Mouse (Mus musculus): ENCODE results near the gene Gm44503.
A peak's percentile ranks its signal among the peaks of the same experiment; 100 is the strongest.

The Gm44503 gene

DNA sequence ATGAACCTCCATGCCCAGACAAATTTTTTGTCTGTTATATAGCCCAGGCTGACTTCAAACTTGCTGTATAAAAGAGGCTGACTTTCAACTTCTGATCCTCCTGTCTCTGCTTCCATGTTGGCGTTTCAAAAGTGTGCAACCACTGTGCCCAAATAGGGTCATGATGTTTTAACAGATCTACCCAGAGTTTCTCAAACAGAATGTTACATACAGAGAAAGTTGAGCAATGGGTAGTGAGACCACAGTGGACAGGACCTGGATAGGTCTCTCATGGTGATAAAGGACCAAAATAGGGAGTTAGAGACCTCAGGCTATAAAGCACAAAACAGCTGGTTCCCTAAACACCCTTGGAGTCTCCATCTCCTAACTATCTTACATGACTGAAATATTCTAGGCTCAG lies 71.8 kb downstream of the Gm44503 start:
- no peak for DNase-seq

DNA sequence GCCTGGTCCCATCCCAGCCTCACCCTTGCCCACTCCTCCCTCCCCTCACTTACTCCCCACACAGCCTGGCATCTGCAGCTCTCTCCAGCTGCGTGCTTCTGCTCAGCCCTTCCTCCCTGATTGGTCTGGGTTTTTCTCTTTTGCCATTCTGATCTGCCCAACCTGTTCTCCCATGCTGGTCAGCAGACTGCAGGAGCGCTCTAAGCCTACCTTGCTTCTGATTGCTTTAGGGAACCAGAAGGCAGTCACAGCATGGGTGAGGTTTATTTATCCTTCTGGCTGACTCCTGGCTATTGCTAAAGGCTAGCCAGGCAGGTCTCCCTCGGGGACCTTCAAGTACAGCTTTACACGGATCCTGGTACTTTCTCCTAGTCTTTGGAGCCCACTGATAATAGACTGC lies 72.8 kb downstream of the Gm44503 start:
- DNase-seq, result no peak

DNA sequence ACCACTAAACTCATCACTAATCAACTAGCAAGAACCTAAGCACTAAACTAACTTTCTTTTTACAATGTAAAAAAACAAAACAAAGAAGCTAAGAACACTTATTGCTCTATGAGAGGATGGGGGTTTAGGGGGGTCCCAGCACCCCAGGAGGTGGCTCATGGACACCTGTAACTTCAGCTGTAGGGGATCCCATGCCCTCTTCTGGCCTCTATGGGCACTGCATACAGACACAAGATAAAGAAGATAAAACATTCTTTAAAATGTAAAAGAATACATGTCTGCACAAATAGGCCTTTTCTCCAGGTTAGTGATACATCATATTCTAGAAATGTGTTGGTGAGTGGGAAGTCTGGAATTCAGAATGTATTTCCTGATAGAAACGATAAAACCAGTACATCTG lies 74.8 kb downstream of the Gm44503 start:
- no peak for DNase-seq

DNA sequence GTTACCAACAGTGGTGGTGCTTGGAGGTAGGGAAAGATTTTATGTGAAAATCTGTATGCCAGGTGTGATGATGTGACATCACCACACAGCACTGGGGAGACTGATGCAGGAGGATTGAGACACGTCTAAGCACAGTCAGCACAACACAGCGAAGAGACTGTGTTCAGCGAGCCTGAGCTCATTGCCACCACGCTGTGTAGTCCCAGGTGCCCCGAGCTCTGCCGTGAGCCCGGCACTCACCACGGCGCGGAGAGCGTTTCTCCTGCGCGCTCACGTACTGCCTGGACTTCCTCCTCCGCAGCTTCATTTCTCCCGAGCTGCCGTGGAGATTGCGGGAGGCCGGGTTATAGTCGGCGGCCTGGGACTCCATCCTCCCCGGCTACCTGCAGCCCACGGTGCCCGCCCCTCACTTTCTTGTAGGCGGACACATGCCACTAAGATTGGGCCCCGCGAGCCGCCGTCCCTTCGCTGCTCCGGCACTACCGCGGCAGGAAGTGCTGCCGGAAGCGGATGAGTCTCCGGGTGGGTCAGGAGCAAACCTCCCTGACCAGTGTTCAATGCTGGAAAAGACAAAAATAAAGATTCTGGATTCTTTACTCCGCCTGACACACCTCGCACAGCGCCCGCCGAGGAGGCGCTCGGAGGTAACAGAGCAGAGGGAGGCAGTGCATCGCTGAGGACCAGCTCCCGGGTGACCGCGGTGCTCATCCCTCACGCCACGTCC lies 80.7 kb downstream of the Gm44503 start:
- DNase-seq, result peak; percentile 96 to 98

DNA sequence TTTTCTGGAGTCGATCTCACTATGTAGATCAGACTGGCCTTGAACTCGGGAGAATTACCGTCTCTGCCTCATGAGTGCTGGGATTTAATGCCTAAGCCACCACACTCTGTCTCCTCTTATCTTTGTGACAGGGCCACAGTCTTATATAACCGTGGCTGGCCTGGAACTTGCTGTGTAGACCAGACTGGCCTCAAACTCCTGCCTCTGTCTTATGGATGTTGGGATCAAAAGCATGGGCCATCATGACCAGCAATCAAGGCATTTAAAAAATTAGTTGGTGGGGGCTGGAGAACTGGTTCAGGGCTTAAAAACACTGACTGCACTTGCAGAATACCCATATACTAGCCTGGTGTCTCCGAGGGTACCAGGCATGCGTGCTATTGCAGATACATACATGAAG lies 81.4 kb downstream of the Gm44503 start, which contains the start of gene Pigb:
TSS of gene Pigb (minus strand) at position 299 of the 400 bp plus-strand sequence.
- DNase-seq, result no peak

DNA sequence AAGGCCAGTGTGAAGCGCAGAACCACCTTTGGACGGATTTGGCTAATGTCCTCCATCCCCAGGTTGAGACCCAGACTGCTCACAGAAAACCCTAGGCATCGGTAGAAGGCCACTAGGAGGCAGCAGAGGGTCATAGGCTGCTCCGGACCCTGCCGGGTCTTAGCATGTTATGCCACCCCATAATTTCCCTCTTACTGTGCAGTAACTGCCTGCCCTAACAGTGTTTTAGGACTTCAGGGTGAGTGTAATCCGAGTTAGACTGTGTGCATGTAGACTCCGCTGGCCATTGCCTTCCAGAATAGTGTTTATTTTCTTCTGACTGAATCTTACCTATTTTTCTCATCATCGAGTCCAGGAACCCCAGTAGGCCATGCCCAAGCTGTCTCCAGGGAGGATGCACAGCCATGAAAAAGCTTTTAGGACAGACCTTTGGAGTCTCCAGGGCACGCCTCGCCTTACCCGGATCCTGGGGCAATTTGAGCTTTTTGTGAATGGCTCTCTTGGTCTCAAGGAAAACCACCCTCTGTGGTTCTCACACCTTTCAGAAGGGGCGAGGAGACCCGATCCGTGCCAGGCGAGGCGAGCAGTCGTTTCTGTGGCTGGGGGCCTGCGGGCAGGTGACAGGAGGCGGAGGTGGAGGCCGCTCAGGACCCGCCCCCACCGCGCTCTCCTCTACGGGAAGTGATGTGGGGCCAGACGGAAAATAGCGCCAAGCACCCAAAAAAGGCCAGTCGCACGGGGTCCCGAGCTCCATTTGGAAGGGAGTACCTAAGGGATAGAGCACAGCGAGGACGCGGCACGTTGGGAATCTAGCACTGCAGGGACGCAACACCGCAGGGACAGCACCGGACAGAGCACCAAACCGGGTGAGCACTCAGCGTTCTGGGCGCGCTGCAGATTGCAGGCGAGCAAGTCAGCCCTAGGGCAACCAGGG lies 85.8 kb downstream of the Gm44503 start, which contains the start of gene Rab27a:
TSS of gene Rab27a (plus strand) at position 709 of the 934 bp plus-strand sequence.
- peak; percentile 91 to 96 for DNase-seq

GRCm38 (mm10) chr9:73045204-73045603 lies 86.6 kb downstream of the Gm44503 start:
- DNase-seq, result peak in 1 of 2 experiments; percentile 6

DNA sequence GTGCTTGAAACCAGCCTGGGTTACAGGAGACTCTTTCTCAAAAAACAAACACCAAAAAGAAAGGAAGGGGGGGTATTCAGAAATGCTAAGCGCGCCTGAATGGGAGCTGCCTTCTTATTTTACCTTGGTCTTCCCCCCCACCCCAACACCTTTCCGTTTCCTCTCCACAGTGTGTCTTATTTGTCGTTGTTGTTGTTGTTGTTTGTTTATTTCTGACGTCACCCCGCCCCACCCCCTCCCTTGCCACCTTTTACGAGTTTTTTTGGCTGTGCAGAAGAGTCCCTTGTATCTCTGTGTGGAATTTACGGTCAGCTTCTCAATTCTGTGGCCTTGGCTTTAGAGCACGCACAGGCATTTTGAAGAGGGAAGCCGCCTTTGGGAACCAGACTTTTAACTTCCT lies 87.1 kb downstream of the Gm44503 start:
- DNase-seq, result no peak

- DNase-seq, result no peak
These were observed 89.3 kb downstream of the Gm44503 start for GRCm38 (mm10) chr9:73047906-73048305.

DNA sequence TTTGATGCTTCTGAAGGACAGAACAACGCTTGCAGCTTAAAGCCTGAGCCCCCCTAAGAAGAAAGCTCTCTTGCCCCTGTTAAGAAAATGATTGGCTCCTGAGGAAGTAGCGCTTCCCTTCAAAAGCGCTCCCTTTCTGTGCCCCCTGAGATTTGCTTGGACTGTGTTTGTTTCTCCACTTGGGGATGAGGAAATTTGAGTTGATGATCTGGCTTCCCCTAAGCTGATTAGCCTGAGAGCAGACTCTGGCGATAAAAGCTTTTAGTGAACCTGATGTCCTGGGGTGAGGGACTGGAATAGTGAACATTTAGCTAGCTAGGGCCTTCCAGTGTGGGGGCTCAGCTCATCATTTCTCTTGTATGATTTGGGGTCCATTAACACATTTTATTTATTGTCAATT lies 90.3 kb downstream of the Gm44503 start:
- DNase-seq, result no peak

- no peak for DNase-seq
These were observed 91.2 kb downstream of the Gm44503 start for GRCm38 (mm10) chr9:73049833-73050232.

DNA sequence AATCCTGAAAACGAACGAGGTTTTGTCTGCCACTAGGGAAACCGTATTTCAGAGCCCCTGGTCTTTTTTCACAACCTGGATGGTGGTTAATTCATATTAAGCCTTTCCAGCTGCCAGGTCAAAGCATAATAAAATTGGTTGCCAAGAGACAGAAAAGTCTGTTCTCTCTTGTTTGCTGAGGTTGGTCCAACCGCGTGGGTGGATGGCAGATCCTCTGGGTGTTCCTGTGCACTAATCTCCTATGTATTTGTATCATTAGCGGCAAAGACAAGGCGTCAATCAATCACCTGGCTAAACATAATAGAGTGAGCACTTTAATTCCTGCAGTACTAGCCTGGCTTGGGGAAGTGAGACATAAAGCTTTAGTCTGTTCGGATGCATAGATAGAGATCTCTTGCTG lies 92.0 kb downstream of the Gm44503 start:
- DNase-seq, result no peak

- peak; percentile 49 to 78 for DNase-seq
These were observed 96.8 kb downstream of the Gm44503 start for GRCm38 (mm10) chr9:73055441-73055911.

DNA sequence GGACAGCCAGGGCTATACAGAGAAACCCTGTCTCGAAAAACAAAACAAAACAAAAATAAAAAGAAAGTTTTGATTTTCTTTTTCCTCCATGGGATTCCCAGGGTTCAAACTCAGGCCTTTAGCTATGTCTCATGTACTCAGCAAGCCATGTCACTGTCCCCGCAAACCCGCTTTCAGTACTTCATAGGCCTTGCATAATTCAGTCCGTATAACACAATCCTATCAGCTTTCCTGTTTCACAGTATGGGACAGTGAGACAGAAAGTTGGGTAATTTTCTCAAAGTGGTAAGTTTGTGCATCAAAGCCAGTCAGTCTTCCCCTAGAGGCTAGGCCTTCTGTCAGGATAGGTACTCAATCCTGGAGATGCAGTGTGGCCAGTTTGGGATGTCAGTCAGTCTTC lies 100.6 kb downstream of the Gm44503 start:
- DNase-seq, result no peak

GRCm38 (mm10) chr9:73063621-73064290 lies 105.1 kb downstream of the Gm44503 start:
- peak in 1 of 2 experiments; percentile 44 for DNase-seq
